Mouse (Mus musculus): ENCODE measurements around the gene Olfr159.

GRCm38 (mm10) chr4:43759571-43760418 is 11.0 kb downstream of the Olfr159 start:
- TF ChIP-seq CTCF (IDR thresholded peaks at IDR 0.05; ENCODE audit: extremely low read depth, insufficient read depth, insufficient read length, insufficient replicate concordance) = no peak
- TF ChIP-seq POLR2A (IDR thresholded peaks at IDR 0.05; ENCODE audit: low read depth, low read length) = no peak
